Mouse (Mus musculus) embryo, embryonic 10.5 days (tissue): ENCODE results near the gene Zfp386.
"Not testable (repeated sequence)": the region's sequence is repeated elsewhere in the genome, so short reads cannot be mapped to it uniquely, and the experiment has no call there.

ENCODE experiments used
- DNase-seq: peaks from one replicate; pipeline ENCODE4 v3.0.0-alpha.2; 2015; ENCODE audit warnings: low spot score

The Zfp386 gene

DNA sequence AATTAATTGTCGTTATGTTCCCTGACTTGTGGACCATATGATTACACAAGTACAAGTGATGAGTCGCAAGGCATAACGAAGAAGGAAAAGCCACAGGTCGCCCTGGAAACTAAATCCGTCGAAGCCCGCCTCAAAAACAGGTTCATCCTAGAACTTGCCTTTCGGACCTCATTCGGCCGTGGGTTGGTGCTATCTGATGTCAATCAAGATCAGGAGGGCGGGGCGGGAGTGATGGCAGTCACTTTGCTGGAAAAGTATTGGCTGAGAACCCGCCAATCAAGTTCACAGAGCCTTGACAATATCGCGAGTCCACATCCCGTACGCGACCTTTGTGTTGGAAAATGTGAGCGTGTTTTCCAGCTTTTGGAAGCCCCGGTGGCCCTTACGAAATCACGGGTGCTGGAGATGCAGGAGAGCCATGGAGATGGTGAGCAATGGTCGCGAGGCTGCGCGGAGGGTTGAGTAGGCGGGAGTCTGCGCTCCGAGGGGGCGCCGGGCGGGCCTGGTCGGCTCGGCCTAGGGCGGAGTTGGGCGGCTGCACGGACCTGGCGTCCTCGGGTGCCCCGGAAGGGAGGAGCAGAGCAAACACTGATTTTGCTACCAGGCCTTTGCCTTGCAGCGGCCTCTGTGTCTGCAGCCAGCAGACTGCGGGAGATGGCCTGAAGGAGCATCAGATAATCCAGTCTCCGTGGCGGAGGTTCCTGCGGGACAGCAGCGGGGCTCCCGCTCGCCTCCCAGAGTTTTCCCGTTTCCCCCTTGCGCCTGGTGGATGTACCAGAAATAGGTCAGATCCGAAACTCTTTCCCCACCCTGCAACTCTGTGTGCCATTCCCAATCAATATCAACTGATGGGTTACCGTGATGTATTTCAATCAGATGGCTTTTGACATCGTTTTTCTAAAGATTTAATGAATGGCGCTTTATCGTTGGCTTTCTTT is at the start of gene Zfp386:
Gene Zfp386, plus strand, starts transcription at position 285 of the 938 bp plus-strand sequence.
- DNase-seq, result peak; percentile 100

GRCm38 (mm10) chr12:115999784-116000183 is 47.7 kb upstream of the Zfp386 start:
- not testable (repeated sequence) for DNase-seq

DNA sequence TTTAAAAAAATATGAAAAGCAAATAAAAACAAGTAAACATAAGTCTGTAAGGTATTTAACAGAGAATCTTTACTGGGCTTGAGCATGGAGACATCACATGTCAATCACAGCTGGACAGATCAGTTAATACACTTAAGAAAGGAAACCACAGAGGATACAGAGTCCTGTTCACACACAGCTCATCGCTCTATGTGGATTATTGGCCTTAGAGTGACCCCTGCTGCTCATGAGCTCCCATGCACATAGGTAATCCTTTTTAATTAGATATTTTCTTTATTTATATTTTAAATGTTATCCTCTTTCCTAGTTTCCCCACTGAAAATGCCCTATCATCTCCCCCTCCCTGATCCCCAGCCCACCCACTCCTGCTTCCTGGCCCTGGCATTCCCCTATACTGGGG is 44.6 kb upstream of the Zfp386 start:
- DNase-seq, result not testable (repeated sequence)

DNA sequence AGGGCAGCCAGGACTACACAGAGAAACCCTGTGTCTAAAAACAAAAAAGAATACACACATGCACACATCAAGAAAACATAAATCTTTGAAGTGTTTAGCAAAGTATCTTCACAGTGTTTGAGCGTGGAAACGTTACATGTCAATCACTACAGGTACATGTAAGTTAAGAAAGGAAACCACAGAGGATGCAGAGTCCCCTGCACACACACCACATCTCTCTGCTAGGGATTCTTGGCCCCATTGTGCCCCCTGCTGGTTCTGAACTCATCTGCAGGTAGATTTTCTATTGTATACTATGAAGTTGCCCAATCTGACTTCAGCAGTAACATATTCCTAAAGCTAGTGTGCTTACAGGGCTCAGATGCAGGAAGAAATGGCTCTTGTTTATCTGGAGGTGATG is 36.7 kb upstream of the Zfp386 start:
- no peak for DNase-seq

DNA sequence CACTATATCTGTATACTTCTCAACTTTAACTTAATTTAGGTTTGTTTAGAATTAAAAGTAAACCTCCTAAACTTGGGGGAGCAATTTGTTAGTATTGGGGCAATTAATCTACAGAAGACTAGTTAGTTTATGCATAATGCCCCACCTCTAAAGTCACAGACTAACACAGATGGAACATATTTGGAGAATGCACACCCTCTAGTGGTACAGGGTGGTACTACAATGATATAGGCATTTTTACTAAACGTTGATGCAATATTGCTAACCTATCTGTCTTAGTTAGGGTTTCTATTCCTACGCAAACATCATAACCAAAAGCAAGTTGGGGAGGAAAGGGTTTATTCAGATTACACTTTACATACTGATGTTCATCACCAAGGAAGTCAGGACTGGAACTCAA is 19.4 kb upstream of the Zfp386 start:
- peak; percentile 58 for DNase-seq

- no peak for DNase-seq
Measured at GRCm38 (mm10) chr12:116035346-116035745, 12.2 kb upstream of the Zfp386 start.

DNA sequence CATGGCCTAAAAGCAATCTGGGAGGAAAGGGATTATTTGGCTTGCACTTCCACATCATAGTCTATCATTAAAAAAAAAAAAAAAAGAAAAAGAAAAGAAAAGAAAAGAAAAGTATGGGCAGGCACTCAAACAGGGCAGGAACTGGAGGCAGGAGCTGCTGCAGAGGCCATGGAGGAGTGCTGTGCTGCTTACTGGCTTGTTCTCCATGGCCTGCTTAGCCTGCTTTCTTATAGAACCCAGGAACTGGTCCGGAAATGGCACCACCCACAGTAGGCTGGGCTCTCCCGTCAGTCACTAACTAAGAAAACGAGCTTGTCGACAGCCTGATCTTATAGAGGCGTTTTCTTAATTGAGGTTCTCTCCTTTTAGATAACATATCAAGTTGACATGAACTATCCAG is 2.7 kb upstream of the Zfp386 start:
- DNase-seq, result no peak

DNA sequence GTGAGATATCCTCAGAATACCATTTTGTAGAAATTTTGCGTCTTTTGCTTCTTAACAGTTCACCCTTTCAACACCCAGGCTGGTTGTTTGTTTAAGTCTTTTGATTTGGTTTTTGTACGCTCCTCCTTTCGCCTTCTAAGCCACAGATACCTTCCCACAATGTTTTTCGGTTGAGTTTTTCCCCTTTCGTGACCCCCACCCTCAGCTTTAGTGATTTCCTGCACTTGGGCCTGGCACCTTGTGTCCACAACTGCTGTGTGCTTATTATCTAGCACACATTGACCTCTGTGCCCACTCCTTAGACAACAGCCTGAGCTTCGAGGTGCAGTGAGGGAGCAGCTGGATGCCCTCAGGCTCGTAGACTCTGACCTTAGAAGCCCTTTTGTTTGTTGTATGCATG is 1.2 kb downstream of the Zfp386 start:
- peak; percentile 23 for DNase-seq

DNA sequence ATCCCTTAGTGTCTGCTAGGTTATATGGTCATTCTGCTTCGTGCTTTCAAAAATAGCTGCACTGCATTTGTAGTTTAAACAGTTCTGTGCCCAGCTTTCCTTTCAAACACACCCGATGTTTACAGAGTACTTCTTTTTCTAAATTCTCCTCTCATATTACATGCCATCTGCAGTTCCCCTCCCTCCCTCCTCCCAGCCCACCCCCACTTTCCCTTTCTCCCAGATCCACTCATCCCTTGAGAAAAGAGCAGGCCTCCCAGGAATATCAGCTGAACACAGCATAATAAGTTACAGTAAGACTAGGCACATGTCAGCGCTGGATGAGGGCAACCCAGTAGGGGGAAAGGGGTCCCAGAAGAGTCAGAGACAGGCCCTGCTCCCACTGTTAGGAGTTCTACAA is 1.7 kb downstream of the Zfp386 start:
- DNase-seq, result no peak

DNA sequence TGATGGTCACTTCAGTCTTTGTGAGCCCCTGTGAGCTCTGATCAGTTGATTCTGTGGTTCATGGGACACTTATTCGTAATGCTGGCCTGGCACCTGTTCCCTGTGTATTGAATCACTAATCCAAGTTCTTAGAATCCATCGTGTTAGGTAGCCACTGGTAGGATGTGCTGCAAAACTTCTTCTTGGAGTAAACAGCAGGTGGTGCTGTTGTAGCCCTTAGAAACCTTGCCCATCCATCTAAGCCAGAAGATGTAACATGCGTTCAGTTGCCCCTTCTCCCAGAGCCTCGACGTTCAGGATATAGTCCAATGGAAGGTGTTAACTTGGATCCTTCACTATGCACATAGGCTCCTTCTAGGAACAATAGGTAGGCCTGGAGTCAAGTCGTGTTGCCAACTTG is 2.2 kb downstream of the Zfp386 start:
- DNase-seq, result peak; percentile 26

DNA sequence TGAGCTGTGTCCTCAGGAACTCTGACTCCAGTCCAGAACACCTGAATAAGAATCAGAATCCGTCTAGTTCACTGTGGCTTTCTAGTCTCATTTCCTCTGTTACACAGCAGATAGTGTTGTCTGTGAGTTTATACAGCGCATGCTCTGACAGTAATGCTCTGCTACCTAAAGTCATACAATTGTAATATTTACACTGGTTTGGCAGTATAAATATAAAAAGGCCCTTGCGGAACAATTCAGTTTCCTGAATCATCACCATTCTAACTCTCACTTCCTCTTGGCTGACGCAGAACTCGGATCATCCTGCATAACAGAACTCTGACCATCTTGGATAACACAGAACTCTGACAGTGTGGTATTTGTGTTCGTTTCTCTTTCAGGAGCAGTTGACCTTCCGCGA is 6.8 kb downstream of the Zfp386 start:
- DNase-seq, result no peak

GRCm38 (mm10) chr12:116056112-116056511 is 8.6 kb downstream of the Zfp386 start:
- no peak for DNase-seq

- DNase-seq, result no peak
Measured at GRCm38 (mm10) chr12:116061561-116062193, 14.2 kb downstream of the Zfp386 start.

DNA sequence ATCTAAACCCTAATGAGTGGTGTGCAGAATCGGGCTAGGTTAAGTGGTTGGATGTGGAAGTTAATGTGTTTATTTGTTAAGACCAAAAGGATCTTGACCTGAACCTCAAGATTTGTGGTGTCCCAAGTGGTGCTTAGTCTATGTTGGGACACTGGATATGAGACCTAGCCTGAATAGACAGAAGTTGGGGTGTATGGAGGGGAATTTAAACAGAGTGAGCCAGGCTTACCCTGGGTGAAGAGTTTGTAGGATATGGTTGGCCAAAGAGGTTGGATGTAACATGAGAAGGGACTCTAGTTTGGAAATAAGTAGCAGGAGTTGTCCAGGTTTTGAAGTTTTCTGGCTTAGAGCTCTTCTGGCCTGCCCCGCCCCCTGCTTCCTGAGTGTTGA is 14.7 kb downstream of the Zfp386 start:
- no peak for DNase-seq

- no peak for DNase-seq
Measured at GRCm38 (mm10) chr12:116063020-116063419, 15.5 kb downstream of the Zfp386 start.

GRCm38 (mm10) chr12:116071023-116071422 is 23.5 kb downstream of the Zfp386 start:
- peak; percentile 74 for DNase-seq

DNA sequence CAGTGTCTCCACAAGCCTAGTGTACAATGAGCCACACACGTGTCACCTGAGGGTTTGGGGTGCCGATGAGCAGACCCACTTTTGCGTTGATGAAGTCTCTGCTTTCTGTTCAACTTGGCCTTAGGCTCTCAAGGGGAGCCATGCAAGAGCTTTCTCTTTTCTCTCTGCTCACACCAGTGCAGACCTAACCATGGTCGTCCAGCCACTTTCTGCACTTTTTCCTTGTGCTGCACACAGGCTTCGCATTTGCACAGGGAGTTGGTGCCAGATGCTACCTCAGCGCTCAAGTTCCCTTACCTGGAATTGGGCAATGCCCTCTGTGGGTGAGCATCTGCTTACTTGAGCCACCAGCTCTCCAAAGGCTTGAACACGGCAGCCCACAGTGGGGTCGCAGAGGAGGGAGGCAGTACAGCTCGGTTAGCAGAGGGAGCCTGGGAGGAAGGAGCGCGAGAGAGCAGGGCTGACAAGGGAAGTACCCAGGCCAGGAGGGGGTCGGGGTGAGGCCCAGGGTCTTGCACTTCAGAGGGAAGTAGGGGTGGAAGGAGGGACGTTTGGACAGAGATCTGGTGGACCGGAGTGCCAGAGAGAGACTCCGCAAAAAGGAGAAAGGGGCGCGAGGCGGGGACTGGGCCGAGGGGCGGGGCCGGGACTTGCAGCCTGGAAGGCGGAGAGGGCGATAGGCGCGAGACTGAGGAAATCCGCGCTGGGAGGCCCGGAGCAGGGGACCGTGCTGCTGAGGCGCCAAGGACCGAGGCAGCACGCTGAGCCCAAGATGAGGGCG is 29.7 kb downstream of the Zfp386 start, which contains the start of gene Vipr2:
Gene Vipr2, plus strand, starts transcription at position 653 of the 781 bp plus-strand sequence.
- peak; percentile 80 for DNase-seq

DNA sequence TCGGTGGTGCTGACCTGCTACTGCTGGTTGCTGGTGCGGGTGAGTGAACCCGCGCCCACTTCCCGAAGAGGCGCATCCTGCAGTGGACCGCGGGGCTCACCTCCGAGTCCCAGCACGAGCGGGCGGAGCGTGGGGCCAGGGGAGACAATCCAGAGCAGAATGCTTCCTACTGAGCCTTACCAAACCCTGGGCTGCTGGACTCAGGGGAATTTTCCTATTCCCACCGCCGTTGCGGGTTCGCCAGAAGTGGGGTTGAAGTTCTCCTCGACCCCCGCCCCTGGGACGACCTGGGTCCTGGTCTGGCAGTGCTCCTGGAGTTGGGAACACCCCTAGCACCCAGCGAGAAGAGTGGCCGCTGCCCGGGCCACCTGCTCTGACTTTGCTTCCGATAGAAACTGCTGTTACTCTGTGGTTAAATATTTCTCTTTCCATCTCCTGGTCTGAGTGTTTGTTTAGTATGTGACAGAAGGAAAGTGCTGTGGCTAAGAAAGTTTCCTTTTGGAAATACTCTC is 30.4 kb downstream of the Zfp386 start:
- DNase-seq, result no peak

GRCm38 (mm10) chr12:116083125-116083524 is 35.6 kb downstream of the Zfp386 start:
- DNase-seq, result no peak

- DNase-seq, result no peak
Measured at GRCm38 (mm10) chr12:116084294-116084693, 36.8 kb downstream of the Zfp386 start.

GRCm38 (mm10) chr12:116086951-116087600 is 39.6 kb downstream of the Zfp386 start:
- DNase-seq, result no peak

DNA sequence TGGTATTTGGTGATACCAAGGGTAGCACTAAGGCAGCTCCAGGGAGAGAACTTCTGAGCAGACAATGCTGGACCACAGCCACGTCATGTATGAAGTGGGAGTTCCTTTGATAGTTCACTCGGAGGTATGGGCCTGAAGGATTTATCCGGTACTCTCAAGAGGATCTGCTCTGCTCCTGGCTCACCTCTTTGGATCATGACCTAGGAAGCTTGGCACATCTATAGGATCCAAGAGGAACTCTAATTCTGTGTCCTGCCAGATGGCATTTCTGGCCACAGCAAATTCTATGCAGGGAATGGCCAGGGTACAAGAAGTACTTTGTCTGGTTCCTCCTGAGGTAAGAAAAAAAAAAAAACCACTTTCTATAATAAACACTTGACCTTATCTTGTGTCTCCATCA is 42.3 kb downstream of the Zfp386 start:
- no peak for DNase-seq
